Mouse (Mus musculus) right cerebral cortex, postnatal 14 days (tissue): Measurements from ENCODE around the gene Slc23a4.

Experiments used
- DNase-seq: peaks from one replicate; pipeline ENCODE4 v3.0.0; 2022

Slc23a4 gene

GRCm38 (mm10) chr6:34910371-34911219, 77.6 kb downstream of the Slc23a4 start, which contains the start of gene Wdr91:
TSS of gene Wdr91 (minus strand) at chr6:34910876.
- DNase-seq, result peak; percentile 96

DNA sequence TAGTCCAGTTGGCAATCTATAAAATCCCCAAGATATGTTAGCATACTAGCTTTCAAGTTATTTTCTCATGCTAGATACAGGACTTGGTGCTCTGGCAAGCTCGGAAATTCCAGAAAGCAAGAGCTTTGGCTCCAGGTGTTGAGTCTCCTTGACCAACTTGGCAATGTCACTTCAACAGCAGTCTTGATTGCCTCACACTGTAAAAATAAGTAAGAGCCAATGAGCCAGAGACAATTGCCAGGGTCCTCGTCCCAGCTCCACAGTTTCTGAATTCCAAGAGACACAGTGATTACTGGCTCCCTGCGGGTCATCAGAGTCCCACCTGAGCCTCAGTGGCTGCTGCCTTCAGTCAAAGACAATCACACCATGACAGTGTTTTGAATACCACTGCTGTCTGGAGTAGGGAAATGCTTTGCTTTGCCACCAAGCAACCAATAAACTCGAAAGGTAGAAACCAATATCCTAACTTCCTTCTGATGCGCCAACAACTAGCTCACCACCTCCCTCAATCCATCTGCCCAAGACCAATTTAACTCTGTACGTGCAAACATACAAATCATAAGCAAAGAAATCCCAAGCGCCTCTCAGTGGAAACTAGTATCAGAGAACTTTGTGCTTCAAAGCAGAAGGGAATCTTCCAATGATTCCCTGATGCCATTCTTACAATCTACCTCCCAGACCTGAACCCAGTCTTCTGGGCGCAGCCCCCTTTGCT, 78.4 kb downstream of the Slc23a4 start:
- no peak for DNase-seq

- DNase-seq, result no peak
Measured at GRCm38 (mm10) chr6:34907696-34908260, 80.4 kb downstream of the Slc23a4 start.

- no peak for DNase-seq
Measured at GRCm38 (mm10) chr6:34907121-34907614, 81.0 kb downstream of the Slc23a4 start.

DNA sequence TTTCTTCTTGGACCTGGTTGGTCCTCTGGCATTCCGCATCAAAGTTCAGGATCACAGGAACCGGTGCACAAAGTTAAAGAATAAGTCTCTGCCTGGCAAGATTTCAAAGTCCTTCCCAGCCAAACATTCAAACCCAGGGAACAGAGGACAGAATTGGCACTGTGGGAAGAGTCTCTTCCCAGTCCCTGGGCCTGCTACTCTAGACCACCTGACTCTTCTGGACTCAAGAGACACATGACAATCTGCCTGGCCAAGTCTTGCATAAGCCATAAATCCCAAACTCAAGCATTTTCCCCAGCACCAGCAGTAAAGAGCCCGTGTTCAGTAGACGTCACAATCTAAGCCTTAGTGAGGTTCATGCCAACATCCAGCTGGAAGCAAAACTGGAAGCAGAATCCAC, 81.5 kb downstream of the Slc23a4 start:
- DNase-seq, result no peak

DNA sequence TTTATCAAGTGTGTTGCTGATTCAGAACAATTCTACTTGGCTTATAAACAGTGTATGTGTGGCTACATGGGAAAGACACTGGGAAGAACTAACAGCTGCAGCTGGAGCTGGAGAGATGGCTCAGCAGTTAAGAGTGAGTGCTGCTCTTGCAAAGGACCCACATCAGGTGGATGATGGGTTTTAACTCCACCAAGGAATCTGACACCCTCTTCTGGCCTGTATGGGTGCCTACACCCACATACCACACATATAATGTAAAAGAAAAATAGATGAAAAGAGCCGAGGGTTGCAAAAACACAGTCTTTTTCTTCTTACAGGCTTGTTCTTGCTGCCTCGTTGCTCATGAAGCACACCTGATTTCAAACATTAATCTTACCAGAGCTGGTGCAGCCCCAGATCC, 82.1 kb downstream of the Slc23a4 start:
- no peak for DNase-seq

DNA sequence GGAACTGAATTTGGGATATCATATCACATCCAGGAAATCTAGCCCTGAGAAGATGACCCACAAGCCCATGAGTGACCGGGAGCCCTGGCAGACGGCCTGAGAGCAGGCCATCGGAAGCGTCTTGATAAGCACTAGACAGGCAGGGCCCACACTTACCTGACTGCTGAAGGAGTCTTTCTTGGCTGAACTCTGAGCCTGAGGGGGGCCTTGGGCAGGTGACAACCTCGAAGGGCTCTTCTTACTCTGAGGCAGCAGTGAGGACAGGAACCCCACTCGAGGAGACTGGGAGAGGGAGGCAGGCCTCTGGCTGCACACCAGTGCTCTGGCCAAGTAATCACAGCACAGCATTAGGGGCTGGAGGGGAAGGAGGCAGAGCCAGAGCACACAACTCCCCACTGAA, 83.8 kb downstream of the Slc23a4 start:
- no peak for DNase-seq

GRCm38 (mm10) chr6:34903851-34904250, 84.4 kb downstream of the Slc23a4 start:
- no peak for DNase-seq

- DNase-seq, result no peak
Measured at GRCm38 (mm10) chr6:34903441-34903840, 84.8 kb downstream of the Slc23a4 start.

DNA sequence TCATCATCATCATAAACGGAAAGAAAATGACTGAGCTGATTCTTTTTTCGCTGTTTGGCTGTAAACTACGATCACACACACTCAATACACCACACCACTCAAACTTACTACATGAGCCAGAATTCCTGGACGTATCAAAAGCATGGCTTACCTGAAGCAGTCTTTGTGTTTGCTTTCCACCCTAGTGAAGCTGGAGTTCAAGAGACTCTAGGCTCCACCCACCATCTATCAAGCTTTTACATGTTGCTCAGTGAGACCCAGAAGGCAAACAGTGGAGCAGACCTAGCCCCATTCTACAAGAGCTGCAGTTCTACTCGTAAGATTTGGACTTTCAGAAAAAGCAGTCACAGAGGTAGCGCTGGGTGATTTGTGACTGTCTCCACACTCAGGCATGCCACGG, 85.6 kb downstream of the Slc23a4 start:
- DNase-seq, result no peak

DNA sequence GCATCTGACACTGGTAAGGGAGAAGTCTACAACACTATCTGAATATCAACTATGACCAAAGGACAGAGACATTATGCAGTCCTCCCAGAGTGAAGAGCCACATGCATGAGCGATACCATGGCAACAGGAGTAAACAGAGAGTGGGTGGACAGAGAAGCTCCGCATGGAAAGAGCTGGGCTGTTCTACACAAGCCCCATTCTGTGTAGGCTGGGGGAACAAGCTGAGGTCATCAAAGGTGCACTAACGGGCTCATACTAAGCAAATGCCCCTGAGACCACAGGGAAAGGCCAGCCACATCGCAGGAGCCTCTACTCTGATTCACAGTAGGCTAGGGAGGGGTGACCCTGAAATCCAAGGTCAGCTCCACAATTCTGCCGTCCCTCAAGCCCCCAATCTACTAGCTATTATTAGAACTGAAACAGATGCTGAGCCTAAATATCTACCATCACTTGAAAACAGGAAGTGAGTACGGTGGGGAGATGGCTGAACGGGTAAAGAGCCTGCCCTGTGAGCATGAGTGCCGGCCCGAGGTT, 86.2 kb downstream of the Slc23a4 start:
- no peak for DNase-seq

DNA sequence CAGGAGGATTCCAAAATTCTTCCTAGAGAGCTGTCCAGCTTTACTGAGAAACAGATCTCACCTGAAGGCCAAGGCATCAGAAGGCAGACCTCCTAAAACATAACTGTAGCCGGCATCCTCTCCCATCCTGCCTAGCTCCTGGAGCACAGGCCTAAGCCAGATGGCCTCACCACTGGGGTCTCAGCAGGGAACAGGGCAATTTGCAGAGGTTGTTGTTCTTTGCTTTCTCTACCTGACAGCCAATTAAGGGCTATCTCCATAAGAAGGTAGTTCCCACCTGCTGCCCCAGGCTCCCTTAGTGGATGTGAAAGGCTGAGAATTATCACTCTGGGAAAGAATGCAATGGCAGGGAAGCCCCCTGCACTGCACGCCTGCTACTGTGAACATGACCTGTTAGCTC, 87.2 kb downstream of the Slc23a4 start:
- no peak for DNase-seq

GRCm38 (mm10) chr6:34899127-34899526, 89.1 kb downstream of the Slc23a4 start:
- DNase-seq, result no peak

GRCm38 (mm10) chr6:34896168-34896780, 91.9 kb downstream of the Slc23a4 start:
- DNase-seq, result no peak

- DNase-seq, result no peak
Measured at GRCm38 (mm10) chr6:34895569-34895968, 92.6 kb downstream of the Slc23a4 start.
